Mouse (Mus musculus) limb, embryonic 13.5 days (tissue): Measurements from ENCODE around the gene Edar. TPM values are rescaled to one million over a fixed set of nuclear protein-coding genes. Genes with fewer than 3 reads are reported as not detected.

Experiments
- ATAC-seq: fragments of 200-750 bp; cut with Nextera tagmentation; 2 replicates; pipeline ENCODE4 v1.8.0; 2017; ENCODE audit warnings: low read depth, moderate number of reproducible peaks, moderate TSS enrichment; ENCODE audit not compliant: low FRiP score
- H3K27ac ChIP-seq: fragments of 300-500 bp; sonication (generic); 2 replicates; pipeline ENCODE4 v1.5.1; 2015; ENCODE audit warnings: inconsistent platforms, mild to moderate bottlenecking, moderate library complexity
- H3K27me3 ChIP-seq: fragments of 300-500 bp; sonication (generic); 2 replicates; pipeline ENCODE4 v1.6.1; 2015; ENCODE audit warnings: mild to moderate bottlenecking, inconsistent platforms
- H3K36me3 ChIP-seq: fragments of 300-500 bp; sonication (generic); 2 replicates; pipeline ENCODE4 v1.6.1; 2015; ENCODE audit warnings: inconsistent platforms, mild to moderate bottlenecking, moderate library complexity
- H3K4me1 ChIP-seq: fragments of 300-500 bp; sonication (generic); 2 replicates; pipeline ENCODE4 v1.6.1; 2015; ENCODE audit warnings: inconsistent platforms
- H3K4me2 ChIP-seq: fragments of 300-500 bp; sonication (generic); replicated peaks from 2 replicates; pipeline ENCODE4 v1.6.1; 2015; ENCODE audit warnings: inconsistent platforms, mild to moderate bottlenecking, moderate library complexity
- H3K4me3 ChIP-seq: fragments of 300-500 bp; sonication (generic); 2 replicates; pipeline ENCODE4 v1.5.1; 2015; ENCODE audit warnings: moderate library complexity, mild to moderate bottlenecking, inconsistent platforms
- H3K9ac ChIP-seq: fragments of 300-500 bp; sonication (generic); 2 replicates; pipeline ENCODE4 v1.6.1; 2015; ENCODE audit warnings: mild to moderate bottlenecking, inconsistent platforms
- H3K9me3 ChIP-seq: fragments of 300-500 bp; sonication (generic); 2 replicates; pipeline ENCODE4 v1.6.1; 2016; ENCODE audit warnings: inconsistent platforms
- WGBS: fragments of 180-500 bp; shearing (Covaris S2); methylation state at CpG from one replicate; pipeline ENCODE4 v1.1.7; 2015; 5-methylcytosine and 5-hydroxymethylcytosine counted together
- polyA plus RNA-seq: library from polyadenylated mRNA; unstranded; fragments of >200 nt; fragmentation: Nextera tagmentation; extraction: Ambion mirVana; gene quantifications from 2 replicates; pipeline ENCODE4 v1.2.1, GENCODE M21; 2015

The Edar gene
- polyA plus RNA-seq, 1 experiment from 2014 or later: 1.7 TPM

DNA sequence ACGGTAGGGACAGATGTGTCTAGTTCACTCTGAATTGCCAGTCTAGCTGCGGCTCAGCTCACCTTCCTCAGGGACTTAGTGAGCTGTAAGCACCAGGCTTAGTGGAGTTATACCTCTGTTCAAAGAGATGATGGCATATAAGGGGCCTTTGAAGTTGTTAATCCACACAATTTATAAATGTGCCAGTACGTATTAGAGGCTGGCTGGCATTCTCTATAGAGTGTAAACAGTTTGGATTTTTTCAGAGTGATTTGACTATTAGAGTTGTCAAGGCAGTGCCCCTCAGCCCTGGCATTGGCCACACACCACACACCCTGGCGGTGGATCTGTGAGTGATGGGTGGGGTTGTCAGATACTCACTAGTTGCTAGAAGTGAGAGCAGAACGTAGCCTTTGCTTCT is 58.9 kb downstream of the Edar start:
- WGBS: 77% methylated on average over 5 of the region's 5 CpGs
- ATAC-seq: no peak

DNA sequence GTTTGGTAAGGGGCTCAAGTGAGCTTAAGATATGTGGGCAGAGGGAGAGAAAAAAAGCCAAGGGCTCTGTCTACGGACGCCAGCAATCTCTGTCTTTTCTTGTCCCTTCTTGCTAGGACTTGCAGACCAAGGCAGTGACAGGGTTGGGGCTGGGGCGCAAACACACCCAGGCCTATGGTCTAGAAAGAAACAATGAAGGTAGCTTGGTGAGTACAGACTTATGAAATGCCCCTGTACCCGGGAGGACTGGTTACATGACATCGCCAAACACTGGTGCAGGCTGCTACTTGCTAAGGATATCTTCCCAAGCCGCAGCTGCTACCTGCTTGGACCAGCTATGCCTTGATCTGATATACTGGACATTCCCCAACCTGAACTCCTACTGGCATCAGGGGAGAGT is 60.9 kb downstream of the Edar start:
- ATAC-seq: no peak
- Histone ChIP-seq H3K9ac (no peak overlapping the region), H3K9me3 (no peaks in the 10 kb centered on the region), H3K27ac (no peak overlapping the region), H3K4me1 (no peaks in the 10 kb centered on the region), H3K4me2 (no peak overlapping the region), H3K36me3 (no peaks in the 10 kb centered on the region), H3K27me3 (no peaks in the 10 kb centered on the region), H3K4me3 (no peak overlapping the region)
- WGBS: 83% methylated on average over 6 of the region's 6 CpGs

More for the DNA sequence above, 58.9 kb downstream of the Edar start:
- Histone ChIP-seq H3K9ac (no peak overlapping the region), H3K9me3 (no peaks in the 10 kb centered on the region), H3K4me1 (no peaks in the 10 kb centered on the region), H3K4me2 (no peak overlapping the region), H3K36me3 (no peaks in the 10 kb centered on the region), H3K27ac (no peak overlapping the region), H3K27me3 (no peaks in the 10 kb centered on the region), H3K4me3 (no peak overlapping the region)

DNA sequence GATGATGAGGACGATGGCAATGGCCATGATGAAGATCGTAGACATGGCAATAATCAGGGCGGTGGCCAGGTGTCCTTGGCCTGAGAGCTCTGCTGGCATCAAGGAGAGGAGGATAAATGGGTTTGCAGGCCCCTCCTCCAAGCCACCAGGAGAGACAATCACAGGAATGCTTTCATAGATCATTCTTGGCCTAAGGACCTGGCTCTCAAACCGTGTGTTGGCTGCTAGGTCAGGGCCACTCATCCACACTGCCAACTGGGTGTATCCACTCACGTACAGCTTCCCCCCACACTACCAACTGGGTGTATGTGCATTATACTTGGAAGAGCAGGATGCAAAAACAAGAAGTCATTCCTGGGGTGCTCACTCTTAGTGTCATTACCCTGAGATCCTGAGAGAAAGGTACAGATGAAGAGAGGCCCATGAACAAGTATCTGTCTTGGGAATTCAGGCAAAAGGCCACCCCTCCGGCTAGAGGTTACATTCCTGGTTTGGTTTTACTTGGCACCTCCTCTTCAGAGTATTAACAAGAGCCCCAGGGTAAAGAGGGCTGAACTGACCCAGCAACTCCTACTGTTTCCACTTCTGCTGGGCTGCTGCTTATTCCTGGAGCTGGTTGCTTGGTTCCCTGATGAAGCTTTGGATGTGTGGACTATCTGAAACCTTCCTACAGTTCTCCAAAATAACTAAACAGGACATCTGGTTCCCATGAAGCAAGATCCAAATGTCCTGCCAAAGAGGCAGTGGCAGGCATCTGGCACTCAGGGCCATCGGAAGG is 64.8 kb downstream of the Edar start:
- no peak overlapping the region for H3K9ac ChIP-seq
- no peak overlapping the region for H3K4me3 ChIP-seq
- no peak overlapping the region for H3K27ac ChIP-seq
- H3K4me1 ChIP-seq: no peaks in the 10 kb centered on the region
- WGBS: 82% methylated on average over 7 of the region's 7 CpGs
- no peaks in the 10 kb centered on the region for H3K36me3 ChIP-seq
- H3K4me2 ChIP-seq: no peak overlapping the region
- H3K27me3 ChIP-seq: no peaks in the 10 kb centered on the region
- no peaks in the 10 kb centered on the region for H3K9me3 ChIP-seq
- ATAC-seq: no peak

DNA sequence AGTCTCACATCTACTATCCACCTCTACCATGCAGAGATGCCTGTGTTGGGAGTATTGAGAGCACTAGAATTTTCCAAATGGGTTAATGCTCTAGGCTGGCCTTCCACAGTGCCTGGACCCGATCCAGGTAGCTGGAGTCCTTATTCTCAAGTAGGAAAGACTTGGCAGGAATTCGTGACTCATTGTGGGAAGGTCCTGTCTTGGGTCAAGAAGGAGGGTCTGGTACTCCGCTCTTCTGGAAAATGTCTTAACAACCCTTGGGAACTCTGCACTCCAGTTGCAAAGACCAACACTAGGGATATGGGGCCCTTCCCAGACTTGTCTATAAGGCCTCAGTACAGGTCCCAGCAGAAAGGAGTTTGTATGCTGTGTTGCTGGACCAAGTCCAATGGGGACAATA is 66.6 kb downstream of the Edar start:
- Histone ChIP-seq H3K4me1 (no peaks in the 10 kb centered on the region), H3K27me3 (no peaks in the 10 kb centered on the region), H3K9ac (no peak overlapping the region), H3K36me3 (no peaks in the 10 kb centered on the region), H3K4me2 (no peak overlapping the region), H3K27ac (no peak overlapping the region), H3K4me3 (no peak overlapping the region), H3K9me3 (no peaks in the 10 kb centered on the region)
- 82% methylated on average over 3 of the region's 3 CpGs for WGBS
- ATAC-seq: no peak

DNA sequence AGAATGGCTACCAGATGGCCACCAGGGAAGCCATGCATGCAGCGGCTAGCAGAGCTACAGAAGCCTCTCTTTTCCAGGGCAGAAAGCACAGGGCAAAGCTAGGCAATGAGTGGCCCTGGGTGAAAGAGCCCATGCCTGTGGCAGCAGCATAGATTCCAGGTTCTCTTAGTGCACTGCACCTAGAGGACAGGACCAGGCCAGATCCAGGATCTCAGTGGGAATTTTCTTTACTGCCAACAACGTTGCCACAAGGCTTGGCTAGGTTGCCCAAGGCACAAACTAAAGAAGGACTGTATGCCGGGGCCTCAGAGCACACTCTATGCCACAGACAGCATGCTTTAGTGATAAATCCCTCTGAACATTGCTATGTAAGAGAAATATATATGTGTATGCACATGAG is 69.1 kb downstream of the Edar start:
- H3K27ac ChIP-seq: no peak overlapping the region
- no peak overlapping the region for H3K4me3 ChIP-seq
- no peak overlapping the region for H3K9ac ChIP-seq
- H3K4me2 ChIP-seq: no peak overlapping the region
- ATAC-seq: no peak
- no peaks in the 10 kb centered on the region for H3K36me3 ChIP-seq
- H3K4me1 ChIP-seq: peaks cover 9% of the 10 kb centered on the region
- no peaks in the 10 kb centered on the region for H3K9me3 ChIP-seq
- WGBS: 77% methylated on average over 3 of the region's 3 CpGs
- H3K27me3 ChIP-seq: no peaks in the 10 kb centered on the region

DNA sequence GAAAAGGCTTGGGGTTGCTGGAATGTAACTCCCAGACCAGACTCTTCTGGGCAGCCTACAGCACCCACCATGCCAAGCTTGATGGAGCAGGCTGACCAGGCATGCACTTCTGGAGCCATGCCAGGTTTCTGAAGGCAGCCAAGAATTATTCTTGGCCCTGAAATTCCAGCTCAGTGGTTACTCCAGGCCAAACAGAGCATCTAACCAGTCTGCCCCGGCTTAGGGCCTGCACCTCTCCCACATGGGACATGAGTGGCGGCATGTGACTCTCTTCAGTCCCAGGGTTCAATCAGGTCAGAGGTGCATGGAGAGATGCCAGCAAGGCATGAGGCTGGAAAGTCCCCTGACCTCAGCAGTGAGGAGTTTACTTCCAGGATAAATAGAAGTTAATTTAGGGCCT is 70.7 kb downstream of the Edar start:
- Histone ChIP-seq H3K4me3 (no peak overlapping the region), H3K4me1 (peaks cover 12% of the 10 kb centered on the region), H3K4me2 (no peak overlapping the region), H3K27ac (no peak overlapping the region), H3K9ac (no peak overlapping the region), H3K9me3 (no peaks in the 10 kb centered on the region), H3K36me3 (no peaks in the 10 kb centered on the region), H3K27me3 (no peaks in the 10 kb centered on the region)
- WGBS: 75% methylated on average over 2 of the region's 2 CpGs
- 0 out of 2 replicates have a peak, but pooled peaks have one; percentile 16 for ATAC-seq

DNA sequence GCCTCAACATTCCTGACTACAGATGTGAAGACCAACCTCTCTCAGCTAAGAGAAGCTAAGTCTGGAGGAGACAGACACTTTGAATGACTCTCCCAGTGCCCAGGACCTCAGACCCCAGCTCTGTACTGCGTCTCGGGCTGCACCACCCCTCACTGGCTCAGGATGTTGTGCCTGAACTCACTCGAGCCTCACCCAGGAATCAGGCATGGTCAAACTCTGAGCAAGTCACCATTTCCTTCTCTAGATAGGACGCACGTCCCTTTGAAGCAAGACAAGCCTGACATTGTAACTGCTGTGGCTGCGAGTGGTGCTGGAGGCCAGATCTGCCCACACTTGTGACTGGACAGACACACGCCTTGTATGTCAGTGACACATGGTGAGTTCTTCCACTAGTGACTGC is 73.5 kb downstream of the Edar start:
- 0 out of 2 replicates have a peak, but pooled peaks have one; percentile 4 for ATAC-seq
- H3K4me3 ChIP-seq: no peak overlapping the region
- H3K4me2 ChIP-seq: peak overlapping the region; percentile 31; the same call in 1 of the 2 replicates
- no peak overlapping the region for H3K27ac ChIP-seq
- peaks cover 12% of the 10 kb centered on the region for H3K4me1 ChIP-seq
- H3K27me3 ChIP-seq: no peaks in the 10 kb centered on the region
- no peak overlapping the region for H3K9ac ChIP-seq
- no peaks in the 10 kb centered on the region for H3K9me3 ChIP-seq
- no peaks in the 10 kb centered on the region for H3K36me3 ChIP-seq
- WGBS: 61% methylated on average over 7 of the region's 7 CpGs

DNA sequence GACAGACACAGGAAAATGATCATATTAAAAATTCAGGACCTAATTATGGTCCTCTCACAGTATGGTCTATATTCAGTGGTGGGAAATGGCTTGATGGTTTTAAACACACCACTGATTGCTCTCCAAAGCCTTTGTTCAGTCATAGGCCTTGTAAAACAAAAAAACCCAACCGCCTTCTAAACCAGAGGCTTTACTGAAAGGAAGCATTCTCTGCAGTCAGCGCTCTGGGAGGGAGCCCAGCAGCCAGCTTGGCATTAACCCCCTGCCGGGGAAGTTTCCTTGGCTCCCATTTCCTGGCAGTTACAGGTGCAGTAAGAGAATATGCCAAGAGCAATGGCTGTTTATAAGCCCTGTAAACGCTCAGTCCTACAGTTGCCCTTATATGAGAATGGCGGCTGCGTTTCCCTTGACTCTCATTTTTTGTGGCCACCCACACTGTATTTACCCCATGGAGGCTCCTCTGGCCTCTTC is 74.0 kb downstream of the Edar start:
- peaks cover 12% of the 10 kb centered on the region for H3K4me1 ChIP-seq
- no peak overlapping the region for H3K4me3 ChIP-seq
- ATAC-seq: peak; percentile 74; the same call in 1 of the 2 replicates
- H3K4me2 ChIP-seq: peak overlapping the region; percentile 31; the same call in 1 of the 2 replicates
- WGBS: 20% methylated on average over 6 of the region's 6 CpGs
- no peaks in the 10 kb centered on the region for H3K9me3 ChIP-seq
- no peaks in the 10 kb centered on the region for H3K27me3 ChIP-seq
- no peak overlapping the region for H3K9ac ChIP-seq
- H3K27ac ChIP-seq: no peak overlapping the region
- H3K36me3 ChIP-seq: no peaks in the 10 kb centered on the region

DNA sequence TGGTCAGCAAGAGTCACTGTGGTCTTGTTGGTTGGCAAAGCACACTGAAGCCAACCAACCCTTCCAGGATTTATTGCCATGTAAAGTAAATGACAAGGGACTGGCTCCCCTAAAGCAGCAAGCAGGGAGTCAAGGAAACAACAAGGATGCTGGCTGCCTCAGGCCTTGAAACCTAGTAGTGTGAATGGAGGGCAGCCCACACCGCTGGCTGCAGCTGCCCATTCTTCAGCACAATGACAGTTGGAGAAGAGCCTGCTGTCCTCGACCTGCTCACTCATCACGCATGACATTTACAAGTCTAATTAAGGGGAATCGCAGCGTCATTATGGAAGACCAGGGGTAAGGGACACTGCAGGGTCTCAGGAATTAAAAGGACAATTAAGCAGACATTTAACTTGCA is 74.5 kb downstream of the Edar start:
- WGBS: 10% methylated on average over 5 of the region's 5 CpGs
- H3K27ac ChIP-seq: no peak overlapping the region
- no peak overlapping the region for H3K9ac ChIP-seq
- no peaks in the 10 kb centered on the region for H3K36me3 ChIP-seq
- no peak for ATAC-seq
- H3K9me3 ChIP-seq: no peaks in the 10 kb centered on the region
- no peaks in the 10 kb centered on the region for H3K27me3 ChIP-seq
- H3K4me3 ChIP-seq: no peak overlapping the region
- H3K4me1 ChIP-seq: peaks cover 12% of the 10 kb centered on the region
- H3K4me2 ChIP-seq: no peak overlapping the region

DNA sequence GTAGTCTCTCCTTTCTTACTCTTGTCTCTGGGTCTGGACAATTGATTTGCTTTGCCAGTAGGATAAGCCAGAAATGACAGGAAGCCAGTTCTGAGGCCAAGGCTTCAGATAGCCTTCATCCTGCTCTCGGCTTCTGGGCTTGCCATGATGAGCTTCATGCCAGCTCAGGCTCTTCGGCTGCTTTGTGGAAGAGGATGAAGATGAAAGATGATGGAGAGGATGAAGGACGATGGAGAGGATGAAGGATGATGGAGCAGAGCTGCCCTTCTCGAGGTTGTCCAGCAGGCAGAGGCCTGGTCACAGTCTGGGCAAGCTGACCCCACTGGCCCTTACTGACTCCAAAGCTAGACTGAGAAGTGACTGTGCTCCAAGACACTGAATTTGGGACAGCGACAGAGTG is 75.3 kb downstream of the Edar start:
- Histone ChIP-seq H3K4me1 (peaks cover 12% of the 10 kb centered on the region), H3K4me2 (no peak overlapping the region), H3K27ac (no peak overlapping the region), H3K36me3 (no peaks in the 10 kb centered on the region), H3K27me3 (no peaks in the 10 kb centered on the region), H3K4me3 (no peak overlapping the region), H3K9ac (no peak overlapping the region), H3K9me3 (no peaks in the 10 kb centered on the region)
- 92% methylated on average over 5 of the region's 5 CpGs for WGBS
- ATAC-seq: no peak

DNA sequence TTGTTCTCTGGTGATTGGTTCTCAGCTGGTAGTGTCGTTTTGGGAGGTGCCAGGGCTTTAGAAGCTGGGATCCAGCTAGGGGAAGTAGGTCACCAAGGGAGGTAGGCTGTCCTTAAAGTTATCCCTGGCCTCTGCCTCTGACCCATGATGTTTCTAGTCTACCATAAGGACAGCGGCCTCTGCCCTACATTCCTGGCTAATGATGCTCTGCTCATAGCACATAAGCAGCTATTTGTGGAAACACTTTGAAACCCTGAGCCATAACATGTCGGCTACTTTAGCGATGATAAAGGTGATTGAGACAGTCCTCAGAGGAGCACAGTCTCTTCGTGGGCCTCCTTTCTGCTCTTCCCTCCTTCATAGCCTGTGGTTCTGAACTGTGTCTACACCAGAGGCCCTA is 79.6 kb downstream of the Edar start:
- H3K4me1 ChIP-seq: no peaks in the 10 kb centered on the region
- no peak overlapping the region for H3K9ac ChIP-seq
- WGBS: 71% methylated on average over 5 of the region's 5 CpGs
- no peaks in the 10 kb centered on the region for H3K9me3 ChIP-seq
- H3K4me3 ChIP-seq: no peak overlapping the region
- ATAC-seq: no peak
- H3K27me3 ChIP-seq: no peaks in the 10 kb centered on the region
- H3K36me3 ChIP-seq: no peaks in the 10 kb centered on the region
- no peak overlapping the region for H3K4me2 ChIP-seq
- H3K27ac ChIP-seq: no peak overlapping the region

DNA sequence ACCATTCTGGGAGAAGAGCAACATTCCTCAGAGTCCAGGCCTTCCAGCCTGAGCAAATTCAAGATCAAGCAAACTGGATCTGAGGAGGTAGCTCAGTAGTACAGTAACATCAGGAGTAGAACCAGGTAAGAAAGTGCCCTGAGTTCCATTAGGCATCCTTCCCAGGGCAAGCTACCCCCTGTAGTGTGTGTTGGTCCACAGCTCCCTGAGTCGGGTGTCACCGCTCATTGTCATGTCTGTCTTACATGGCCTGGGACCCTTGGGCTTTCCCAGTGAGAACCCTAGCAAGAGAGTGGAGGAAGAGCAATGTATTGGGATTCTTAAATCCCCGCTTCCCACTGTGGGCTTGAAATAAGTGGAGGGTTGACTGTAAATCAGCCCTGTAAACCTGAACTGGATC is 80.3 kb downstream of the Edar start:
- H3K9me3 ChIP-seq: no peaks in the 10 kb centered on the region
- H3K4me3 ChIP-seq: no peak overlapping the region
- no peaks in the 10 kb centered on the region for H3K36me3 ChIP-seq
- WGBS: 91% methylated on average over 3 of the region's 3 CpGs
- no peak overlapping the region for H3K9ac ChIP-seq
- H3K27me3 ChIP-seq: no peaks in the 10 kb centered on the region
- no peak for ATAC-seq
- no peaks in the 10 kb centered on the region for H3K4me1 ChIP-seq
- H3K27ac ChIP-seq: no peak overlapping the region
- no peak overlapping the region for H3K4me2 ChIP-seq

DNA sequence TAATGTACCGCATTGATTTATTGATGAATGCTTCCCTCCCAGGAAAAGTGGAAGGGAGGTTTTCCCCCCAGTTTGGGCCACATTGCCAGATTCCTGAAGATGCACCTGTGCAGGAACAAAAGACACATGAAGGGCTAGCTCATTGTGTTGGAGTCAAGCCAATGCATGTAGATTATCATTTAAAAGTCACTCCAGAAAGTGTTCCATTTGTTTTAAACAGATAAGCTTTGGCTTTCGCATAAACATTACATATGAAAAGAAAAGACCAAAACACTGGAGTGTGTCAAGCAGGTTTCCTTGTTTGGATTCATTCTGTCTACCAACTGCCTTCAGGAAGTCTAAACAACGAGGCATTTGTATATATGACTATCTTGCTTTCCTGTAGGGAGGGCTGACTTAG is 81.0 kb downstream of the Edar start:
- Histone ChIP-seq H3K4me3 (no peak overlapping the region), H3K9ac (no peak overlapping the region), H3K27ac (no peak overlapping the region), H3K36me3 (no peaks in the 10 kb centered on the region), H3K9me3 (no peaks in the 10 kb centered on the region), H3K4me1 (no peaks in the 10 kb centered on the region), H3K4me2 (no peak overlapping the region), H3K27me3 (no peaks in the 10 kb centered on the region)
- ATAC-seq: no peak
- WGBS: 89% methylated on average over 3 of the region's 3 CpGs
